In the genomic region with DNA sequence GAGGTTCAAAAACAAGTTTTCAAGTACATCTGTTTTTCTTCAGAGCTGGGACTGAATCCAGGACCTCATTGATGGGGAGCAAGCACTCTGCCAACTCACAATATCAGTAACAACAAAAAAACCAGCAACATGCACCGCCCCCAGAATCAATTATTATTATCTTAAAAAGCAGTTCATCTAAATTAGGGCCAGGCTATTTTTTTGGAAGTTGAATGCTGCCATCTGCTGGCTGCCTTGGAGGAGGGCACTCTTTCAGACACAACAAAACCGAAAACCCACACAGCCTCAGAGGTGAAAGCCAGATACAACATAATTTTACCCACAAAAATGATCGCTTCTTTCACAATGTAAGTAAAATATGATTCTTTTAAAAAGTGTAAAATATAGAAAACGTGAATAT, we compare ENCODE assay signal across 9 mouse cellular contexts.
A peak's percentile ranks its signal among the peaks of the same experiment; 100 is the strongest.
DNase-seq lines count a peak whose midpoint lies in the region; ATAC-seq lines count a peak whose summit lies in the region.
"Had no signal": no experiment of that assay in that cellular context is flagged by ENCODE, and none has a peak within 500 bp of the region (broad histone marks: within the 10 kb centered on the region; RNA-seq: fewer than 3 reads in every experiment).

No protein-coding gene starts in this region.

- H3K4me2 ChIP-seq in forebrain, embryonic 14.5 days (ENCODE audit: low read length): no peak overlapping the region
- no peak overlapping the region for H3K4me2 ChIP-seq in forebrain, embryonic 12.5 days
- H3K4me2 ChIP-seq: midbrain, embryonic 12.5 days had no signal

- WGBS in forebrain, embryonic 14.5 days: 21% methylated on average over 4 of the region's 4 CpGs
- WGBS in forebrain, embryonic 12.5 days: 22% methylated on average over 4 of the region's 4 CpGs

- DNase-seq in forebrain, embryonic 14.5 days (ENCODE audit: low spot score): peak; percentile 59
- DNase-seq in testis, postnatal 10 days (ENCODE audit: low spot score): peak; percentile 57
- no peak for DNase-seq in testis, postnatal 14 days (ENCODE audit: low spot score)
- peak; percentile 7 for DNase-seq in embryo, embryonic 9.5 days (ENCODE audit: extremely low spot score)
- DNase-seq in layer of hippocampus, postnatal 10 days (ENCODE audit: low spot score in 2 of 2): peak; percentile 34 to 63
- peak; percentile 30 for DNase-seq in lung, postnatal 36 days
- DNase-seq in thymus, postnatal 0 days (ENCODE audit: low spot score): no peak

- H3K9me3 ChIP-seq in forebrain, embryonic 14.5 days (replicated peaks; ENCODE audit: control insufficient read depth, low read length): no peaks in the 10 kb centered on the region
- H3K9me3 ChIP-seq in forebrain, embryonic 12.5 days: no peaks in the 10 kb centered on the region
- H3K9me3 ChIP-seq: midbrain, embryonic 12.5 days had no signal

- H3K27me3 ChIP-seq in forebrain, embryonic 14.5 days (replicated peaks; ENCODE audit: control insufficient read depth, insufficient read depth, low read length): no peaks in the 10 kb centered on the region
- H3K27me3 ChIP-seq in forebrain, embryonic 12.5 days: no peaks in the 10 kb centered on the region
- H3K27me3 ChIP-seq: midbrain, embryonic 12.5 days had no signal

- H3K27ac ChIP-seq in forebrain, embryonic 14.5 days (ENCODE audit: low read depth, low read length): no peak overlapping the region
- no peak overlapping the region for H3K27ac ChIP-seq in forebrain, embryonic 12.5 days
- H3K27ac ChIP-seq: midbrain, embryonic 12.5 days had no signal

- no peak overlapping the region for H3K4me3 ChIP-seq in forebrain, embryonic 14.5 days (ENCODE audit: low read depth, low read length)
- no peak overlapping the region for H3K4me3 ChIP-seq in forebrain, embryonic 12.5 days (replicated peaks)
- H3K4me3 ChIP-seq: midbrain, embryonic 12.5 days had no signal

- no peaks in the 10 kb centered on the region for H3K36me3 ChIP-seq in forebrain, embryonic 14.5 days (ENCODE audit: control insufficient read depth, insufficient read depth, low read length)
- no peaks in the 10 kb centered on the region for H3K36me3 ChIP-seq in forebrain, embryonic 12.5 days (replicated peaks)
- H3K36me3 ChIP-seq: midbrain, embryonic 12.5 days had no signal

- no peak for ATAC-seq in forebrain, embryonic 14.5 days
- ATAC-seq in forebrain, embryonic 12.5 days (ENCODE audit: low FRiP score): no peak

- no peak overlapping the region for H3K9ac ChIP-seq in forebrain, embryonic 14.5 days (ENCODE audit: low read length)
- H3K9ac ChIP-seq in forebrain, embryonic 12.5 days: no peak overlapping the region
- H3K9ac ChIP-seq: midbrain, embryonic 12.5 days had no signal

- H3K4me1 ChIP-seq in forebrain, embryonic 14.5 days (ENCODE audit: control insufficient read depth, insufficient read depth, low read length): no peaks in the 10 kb centered on the region
- no peaks in the 10 kb centered on the region for H3K4me1 ChIP-seq in forebrain, embryonic 12.5 days
- H3K4me1 ChIP-seq: midbrain, embryonic 12.5 days had no signal

Comparison
In these comparisons a context has a peak if more than half of its experiments do, and no peak if none do; other contexts are left out.
1. DNase-seq: peak in forebrain, embryonic 14.5 days (single experiment), testis, postnatal 10 days (single experiment), embryo, embryonic 9.5 days (single experiment), layer of hippocampus, postnatal 10 days (2 of 2) and lung, postnatal 36 days (single experiment); none in testis, postnatal 14 days (single experiment) and thymus, postnatal 0 days (single experiment).